Mouse (Mus musculus) Patski (cell line): ENCODE results near the gene Dph5. TPM values are rescaled to one million over a fixed set of nuclear protein-coding genes. Genes with fewer than 3 reads are reported as not detected.

Source experiments
- ATAC-seq: fragments of 100-300 bp; one replicate; pipeline ENCODE4 v1.8.0; 2021
- CTCF ChIA-PET: fragments of 350-600 bp; sonication (Branson Sonifier 250); formaldehyde crosslinking; loops from one replicate; lab custom pipeline; 2022; ENCODE audit warnings: inconsistent platforms; lab: Charles Lee
- POLR2A ChIA-PET: fragments of 350-600 bp; sonication (Branson Sonifier 250); formaldehyde crosslinking; loops from one replicate; lab custom pipeline; 2022; ENCODE audit warnings: antibody characterized with exemption, inconsistent platforms; lab: Charles Lee
- DNase-seq: peaks from one replicate; pipeline ENCODE4 v3.0.0-alpha.2; 2011; ENCODE audit warnings: low read depth, low spot score
- H3K27me3 ChIP-seq: fragments of 371-371 bp; one replicate; pipeline ENCODE4 v1.5.1; 2021
- CTCF ChIP-seq: fragments of 100-300 bp; IDR thresholded peaks from one replicate; pipeline ENCODE4 v1.5.1; 2021
- in situ Hi-C: fragments of 300-500 bp; cut with MboI; formaldehyde crosslinking; loops from 3 replicates; pipeline ENCODE4 v1.11.1; 2018; ENCODE audit warnings: low pct_unique_long_range_greater_than_20kb, mixed read lengths
- polyA plus RNA-seq: library from polyadenylated mRNA; unstranded; gene quantifications from one replicate; pipeline ENCODE4 v1.2.3, GENCODE M21; 2021

The Dph5 gene
- polyA plus RNA-seq, 1 experiment from 2014 or later: 29.1 TPM

DNA sequence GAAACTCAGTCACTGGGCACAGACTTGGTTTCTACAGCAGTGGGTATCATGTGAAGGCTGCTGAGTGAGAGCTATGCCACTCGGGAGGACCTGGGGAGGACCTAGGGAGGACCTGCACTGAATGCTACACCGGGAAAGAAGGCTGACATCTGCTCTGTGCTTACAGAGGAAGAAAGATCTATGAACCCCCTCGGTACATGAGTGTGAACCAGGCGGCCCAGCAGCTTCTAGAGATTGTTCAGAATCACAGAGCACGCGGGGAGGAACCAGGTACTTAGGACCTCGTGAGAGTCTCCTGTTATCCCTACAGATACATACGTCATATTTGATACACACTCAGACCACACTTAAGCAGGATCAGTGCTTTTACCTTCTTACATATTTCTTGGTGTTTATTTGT, 38.9 kb downstream of the Dph5 start:
- POLR2A ChIA-PET: interaction anchor here (0.6 kb wide), 1 partner anchor 69 kb away, joined by 5 read pairs; no protein-coding TSS in a partner anchor
- ATAC-seq (no peak), DNase-seq (no peak)
- in situ Hi-C loops: no loop called here
- no peaks in the 10 kb centered on the region for H3K27me3 ChIP-seq
- CTCF ChIA-PET: interaction anchor here (1.1 to 4.3 kb wide), 5 partner anchors 10 to 27 kb away, joined by 3 to 31 read pairs (median 11); no protein-coding TSS in a partner anchor
- TF ChIP-seq CTCF: no peak

DNA sequence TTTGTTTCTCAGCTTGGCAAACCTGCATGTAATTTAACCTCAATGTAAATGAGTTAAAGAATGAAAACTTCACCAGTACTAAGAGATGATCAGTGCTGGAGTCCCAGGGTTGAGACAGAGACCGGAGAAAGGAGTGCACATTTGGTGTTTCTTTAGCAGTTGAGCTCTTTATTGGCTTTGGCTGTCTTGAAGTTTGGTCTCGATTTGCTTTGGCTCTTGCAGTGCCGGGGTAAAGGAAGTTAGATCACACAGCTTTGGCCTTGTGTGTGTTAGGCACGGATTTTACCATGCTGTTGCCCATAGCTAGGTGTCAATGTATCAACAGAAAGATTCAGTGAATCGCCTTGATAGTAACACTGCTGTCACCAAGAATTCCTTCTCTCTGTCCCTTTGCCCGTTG, 44.1 kb downstream of the Dph5 start:
- CTCF ChIA-PET: interaction anchor here (0.8 to 1.9 kb wide), 11 partner anchors 8 to 265 kb away, joined by 3 to 8 read pairs (median 3); no protein-coding TSS in a partner anchor
- in situ Hi-C loops: no loop called here
- H3K27me3 ChIP-seq: no peaks in the 10 kb centered on the region
- DNase-seq (no peak), ATAC-seq (no peak)
- no peak for TF ChIP-seq CTCF
- POLR2A ChIA-PET: no interaction called here

DNA sequence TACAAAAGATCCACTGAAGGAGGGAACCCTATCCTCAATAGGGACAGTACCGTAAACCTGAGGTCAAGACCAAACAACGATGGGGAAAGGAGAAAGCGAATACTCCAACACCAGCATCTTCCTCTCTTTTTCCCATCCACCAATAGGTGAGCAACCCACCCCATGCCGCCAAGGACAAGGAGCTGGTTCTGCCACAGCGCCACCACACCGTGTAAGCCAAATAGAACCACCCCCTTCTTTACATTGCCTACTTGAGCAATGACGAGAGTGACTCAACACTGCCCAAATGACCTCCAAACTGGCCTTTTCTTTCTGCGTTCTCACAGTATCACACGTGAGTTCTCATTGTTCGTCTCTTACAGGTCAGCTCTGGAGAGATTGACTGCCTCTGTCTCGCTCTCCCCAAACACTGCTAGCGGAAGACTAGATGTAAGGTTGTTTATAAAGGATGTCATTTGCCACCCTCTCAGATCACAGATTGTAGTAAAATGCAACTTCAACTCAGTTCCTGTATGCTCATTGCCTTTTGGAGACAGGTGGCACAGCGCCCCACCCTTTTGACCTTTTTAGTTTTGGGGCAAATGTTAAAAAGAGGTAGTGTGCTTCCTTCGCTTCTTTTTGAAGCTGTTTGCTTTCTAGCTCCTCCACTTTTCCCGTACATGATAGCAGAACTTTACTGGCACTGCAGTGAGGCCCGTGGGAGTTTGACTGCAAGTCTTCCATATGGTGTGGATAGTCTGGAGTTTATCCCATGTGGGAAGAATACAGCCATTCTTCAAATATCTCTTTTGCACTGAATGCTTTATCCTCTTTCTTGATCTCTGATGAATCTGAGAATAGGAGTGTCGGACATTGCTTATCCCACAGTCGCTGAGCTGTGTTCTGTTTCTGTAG, 45.9 kb downstream of the Dph5 start:
- DNase-seq: no peak
- in situ Hi-C loops: no loop called here
- no peak for TF ChIP-seq CTCF
- ATAC-seq: no peak
- H3K27me3 ChIP-seq: no peaks in the 10 kb centered on the region
- ChIA-PET CTCF (interaction anchor here (0.9 to 2.3 kb wide), 4 partner anchors 8 to 220 kb away, joined by 3 to 6 read pairs (median 3); no protein-coding TSS in a partner anchor), POLR2A (interaction anchor here (0.5 kb wide), 1 partner anchor 66 kb away, joined by 3 read pairs; no protein-coding TSS in a partner anchor)

DNA sequence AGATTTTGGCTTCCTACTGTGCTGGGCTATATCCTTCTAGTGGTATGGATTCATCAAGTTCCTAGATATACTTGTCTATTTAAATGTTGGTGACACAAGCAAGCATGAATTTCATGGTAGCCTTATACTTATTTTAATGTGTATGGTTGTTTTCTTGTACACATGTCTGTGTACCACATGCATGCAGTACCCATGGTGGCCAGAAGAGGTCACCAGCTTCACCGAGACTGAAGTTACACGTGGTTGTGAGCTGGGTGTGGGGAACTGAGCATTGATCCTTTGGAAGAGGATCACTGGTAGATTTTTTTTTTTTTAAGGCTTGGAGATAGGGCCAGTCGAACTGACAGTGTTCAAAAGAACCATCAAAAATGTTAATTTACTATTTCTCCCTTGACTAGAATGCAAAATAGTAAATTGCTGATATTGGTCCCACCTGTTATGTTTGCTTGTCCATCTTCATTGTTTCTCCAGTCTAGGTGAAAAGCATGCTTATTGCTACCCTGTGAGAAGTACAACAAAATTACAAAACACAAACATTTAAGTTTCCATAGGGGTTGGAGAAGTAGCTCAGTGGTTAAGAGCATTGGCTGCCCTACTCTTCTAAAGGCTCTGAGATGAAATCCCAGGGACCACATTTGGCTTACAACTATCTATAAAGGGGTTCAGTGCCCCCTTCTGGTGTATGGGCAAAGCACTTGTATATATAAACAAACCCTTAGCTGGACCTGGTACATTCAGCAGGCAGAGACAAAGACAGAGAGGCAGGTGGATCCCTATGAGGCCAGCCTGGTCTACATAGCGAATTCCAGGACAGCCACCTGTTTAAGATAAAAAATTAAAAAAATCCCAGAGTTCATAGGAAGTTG, 49.3 kb downstream of the Dph5 start:
- no peak for DNase-seq
- no peak for ATAC-seq
- POLR2A ChIA-PET: interaction anchor here (0.6 to 1.7 kb wide), 3 partner anchors 12 to 48 kb away, joined by 3 to 4 read pairs (median 3); no protein-coding TSS in a partner anchor
- in situ Hi-C loops: no loop called here
- CTCF ChIA-PET: interaction anchor here (0.7 to 3.6 kb wide), 26 partner anchors 10 to 275 kb away, joined by 3 to 31 read pairs (median 4); partner anchors contain the start of gene S1pr1
- H3K27me3 ChIP-seq: no peaks in the 10 kb centered on the region
- peak; percentile 91 for TF ChIP-seq CTCF

DNA sequence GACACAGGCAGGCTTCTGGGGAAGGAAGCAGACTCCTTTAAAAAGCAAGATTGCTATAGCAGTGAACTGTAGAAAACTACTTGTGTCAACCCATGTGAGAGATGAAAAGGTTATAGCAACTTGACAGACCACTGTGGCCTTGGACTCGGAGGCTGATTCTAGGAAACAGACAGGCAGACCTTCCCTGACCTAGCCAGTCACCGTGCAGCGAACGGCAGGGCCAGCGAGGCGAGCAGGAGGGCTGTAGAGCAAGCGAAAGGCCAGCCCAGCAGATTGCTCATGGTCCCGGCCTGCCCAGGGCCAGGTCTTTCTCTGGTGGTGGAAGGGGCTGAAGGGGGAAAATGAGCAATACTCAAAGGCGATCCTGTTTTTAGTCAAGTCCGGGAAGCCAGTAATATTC, 50.2 kb downstream of the Dph5 start:
- no peaks in the 10 kb centered on the region for H3K27me3 ChIP-seq
- DNase-seq: no peak
- ChIA-PET CTCF (interaction anchor here (0.7 to 3.6 kb wide), 10 partner anchors 9 to 71 kb away, joined by 3 to 31 read pairs (median 6); no protein-coding TSS in a partner anchor), POLR2A (interaction anchor here (1.7 kb wide), 1 partner anchor 49 kb away, joined by 3 read pairs; no protein-coding TSS in a partner anchor)
- TF ChIP-seq CTCF: no peak
- ATAC-seq: no peak
- in situ Hi-C loops: no loop called here

DNA sequence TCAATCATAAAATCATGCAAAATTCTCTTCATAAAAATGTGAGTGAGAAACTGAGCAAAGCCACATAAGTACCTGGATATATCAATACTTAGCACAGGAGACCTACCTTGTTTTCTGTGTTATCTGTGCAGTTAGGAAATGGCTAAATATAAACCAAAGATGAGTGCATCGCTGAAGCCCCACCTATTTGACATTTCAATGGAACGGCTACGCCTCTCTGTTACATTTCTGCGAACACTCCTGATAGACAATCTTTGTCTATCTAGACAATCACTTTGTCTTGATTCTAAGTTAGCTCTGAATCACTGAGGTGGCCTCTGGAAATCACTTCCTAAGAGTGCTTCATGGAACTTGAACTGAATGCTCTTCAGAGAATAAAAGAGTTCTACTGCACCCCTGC, 52.9 kb downstream of the Dph5 start:
- H3K27me3 ChIP-seq: no peaks in the 10 kb centered on the region
- no peak for DNase-seq
- no peak for ATAC-seq
- no peak for TF ChIP-seq CTCF
- ChIA-PET POLR2A (no interaction called here), CTCF (interaction anchor here (1.4 kb wide), 1 partner anchor 280 kb away, joined by 3 read pairs; no protein-coding TSS in a partner anchor)
- in situ Hi-C loops: no loop called here

DNA sequence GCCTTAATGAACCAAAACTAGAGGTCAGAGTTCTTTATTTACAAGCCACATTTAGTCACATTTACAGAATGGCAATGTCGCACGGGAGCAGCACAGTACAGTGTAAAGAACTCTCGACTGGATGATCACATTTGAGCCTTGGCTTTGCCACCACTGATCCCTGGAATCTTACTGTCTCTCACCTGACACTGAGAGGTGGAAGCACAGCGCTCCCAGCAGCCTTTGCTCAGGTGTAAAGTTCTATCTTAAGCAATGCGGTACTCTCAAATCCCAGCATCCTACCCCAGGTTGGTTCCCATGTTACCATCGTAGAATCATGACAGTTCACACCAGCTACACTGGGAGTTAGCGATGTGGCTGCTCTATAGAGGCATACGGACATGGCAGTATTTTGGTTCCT, 53.8 kb downstream of the Dph5 start:
- DNase-seq (no peak), ATAC-seq (no peak)
- POLR2A ChIA-PET: no interaction called here
- no peak for TF ChIP-seq CTCF
- CTCF ChIA-PET: interaction anchor here (1.2 kb wide), 1 partner anchor 10 kb away, joined by 3 read pairs; no protein-coding TSS in a partner anchor
- H3K27me3 ChIP-seq: no peaks in the 10 kb centered on the region
- in situ Hi-C loops: no loop called here

DNA sequence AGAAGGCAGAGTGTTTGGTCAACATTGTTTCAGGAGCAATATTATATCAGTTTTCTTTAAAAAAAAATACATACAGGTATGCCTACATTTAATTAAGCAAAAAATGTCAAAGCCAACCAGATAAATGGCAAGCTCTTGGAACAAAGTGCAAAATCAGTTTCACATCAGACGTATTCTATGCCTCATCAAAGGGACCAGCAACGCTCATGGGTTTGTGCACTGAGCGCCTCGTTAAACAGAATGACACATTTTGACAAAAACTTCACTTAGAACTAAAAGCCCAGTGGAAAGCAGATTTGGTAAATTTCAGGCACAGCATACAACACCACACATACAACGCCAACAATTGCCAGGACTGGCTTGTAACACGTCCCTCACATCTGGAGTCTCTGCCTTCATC, 56.7 kb downstream of the Dph5 start:
- in situ Hi-C loops: no loop called here
- ChIA-PET POLR2A (no interaction called here), CTCF (no interaction called here)
- TF ChIP-seq CTCF: no peak
- DNase-seq (no peak), ATAC-seq (no peak)
- no peaks in the 10 kb centered on the region for H3K27me3 ChIP-seq

DNA sequence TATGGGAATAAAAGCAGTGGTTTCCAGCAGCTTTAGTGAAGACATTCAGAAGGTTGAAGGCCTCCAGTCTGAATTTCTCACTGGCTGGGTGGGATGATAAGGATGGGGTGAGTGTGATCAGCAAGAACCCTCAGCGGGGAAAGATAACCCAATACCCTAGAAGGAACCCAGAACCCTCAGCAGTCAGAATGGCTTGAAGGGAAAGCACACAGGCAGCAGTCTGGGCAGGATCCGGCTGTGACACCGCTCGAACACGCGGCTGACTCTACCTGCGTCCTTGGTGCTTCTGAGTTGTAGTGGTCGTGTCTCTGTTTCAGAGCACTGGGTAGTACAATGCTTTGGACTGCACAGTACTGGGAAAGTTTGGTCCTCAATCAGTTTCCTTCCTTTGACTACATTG, 58.6 kb downstream of the Dph5 start:
- in situ Hi-C loops: no loop called here
- no peak for ATAC-seq
- CTCF ChIA-PET: interaction anchor here (1.3 kb wide), 2 partner anchors 8 to 9 kb away, joined by 3 to 4 read pairs; no protein-coding TSS in a partner anchor

More for the DNA sequence above, 58.6 kb downstream of the Dph5 start:
- POLR2A ChIA-PET: no interaction called here
- no peaks in the 10 kb centered on the region for H3K27me3 ChIP-seq
- DNase-seq: no peak
- no peak for TF ChIP-seq CTCF
